Mouse (Mus musculus) neural tube, embryonic 11.5 days (tissue): ENCODE measurements around the gene Gm19426. TPM values are rescaled to one million over a fixed set of nuclear protein-coding genes. Genes with fewer than 3 reads are reported as not detected.
A peak's percentile ranks its signal among the peaks of the same experiment; 100 is the strongest.

Source experiments
- ATAC-seq: fragments of 200-750 bp; cut with Nextera tagmentation; 2 replicates; pipeline ENCODE4 v1.8.0; 2017; ENCODE audit warnings: moderate number of reproducible peaks, mild to moderate bottlenecking, moderate TSS enrichment, moderate library complexity; ENCODE audit not compliant: insufficient read depth, low FRiP score, low TSS enrichment
- DNase-seq: peaks from one replicate; pipeline ENCODE4 v3.0.0-alpha.2; 2015; ENCODE audit warnings: low spot score
- H3K27ac ChIP-seq: fragments of 300-500 bp; sonication (generic); 2 replicates; pipeline ENCODE4 v1.5.1; 2014; ENCODE audit warnings: low read depth, mild to moderate bottlenecking, low read length
- H3K27me3 ChIP-seq: fragments of 300-500 bp; sonication (generic); 2 replicates; pipeline ENCODE4 v1.6.1; 2014; ENCODE audit warnings: mild to moderate bottlenecking, low read length, mixed read lengths; ENCODE audit not compliant: control insufficient read depth, insufficient read depth
- H3K36me3 ChIP-seq: fragments of 300-500 bp; sonication (generic); 2 replicates; pipeline ENCODE4 v1.6.1; 2014; ENCODE audit warnings: mild to moderate bottlenecking, low read length, moderate library complexity, mixed read lengths; ENCODE audit not compliant: control insufficient read depth, insufficient read depth
- H3K4me1 ChIP-seq: fragments of 300-500 bp; sonication (generic); 2 replicates; pipeline ENCODE4 v1.6.1; 2014; ENCODE audit warnings: low read length, mixed read lengths; ENCODE audit not compliant: control insufficient read depth, insufficient read depth
- H3K4me2 ChIP-seq: fragments of 300-500 bp; sonication (generic); 2 replicates; pipeline ENCODE4 v1.6.1; 2014; ENCODE audit warnings: low read depth, mild to moderate bottlenecking, moderate library complexity
- H3K4me3 ChIP-seq: fragments of 300-500 bp; sonication (generic); 2 replicates; pipeline ENCODE4 v1.5.1; 2014; ENCODE audit warnings: low read depth, low read length
- H3K9ac ChIP-seq: fragments of 300-500 bp; sonication (generic); 2 replicates; pipeline ENCODE4 v1.6.1; 2014; ENCODE audit warnings: mild to moderate bottlenecking, low read length
- H3K9me3 ChIP-seq: fragments of 300-500 bp; sonication (generic); 2 replicates; pipeline ENCODE4 v1.6.1; 2016; ENCODE audit warnings: low read length; ENCODE audit not compliant: control insufficient read depth
- WGBS: fragments of 180-500 bp; shearing (Covaris S2); extraction: QIAGEN DNeasy Blood & Tissue Kit; methylation state at CpG from one replicate; pipeline ENCODE4 v1.1.7; 2014; 5-methylcytosine and 5-hydroxymethylcytosine counted together
- polyA plus RNA-seq: library from polyadenylated mRNA; unstranded; fragments of >200 nt; fragmentation: Nextera tagmentation; extraction: Ambion mirVana; gene quantifications from 2 replicates; pipeline ENCODE4 v1.2.1, GENCODE M21; 2014

Gm19426 gene
- polyA plus RNA-seq, 1 experiment from 2014 or later: 4.5 TPM

DNA sequence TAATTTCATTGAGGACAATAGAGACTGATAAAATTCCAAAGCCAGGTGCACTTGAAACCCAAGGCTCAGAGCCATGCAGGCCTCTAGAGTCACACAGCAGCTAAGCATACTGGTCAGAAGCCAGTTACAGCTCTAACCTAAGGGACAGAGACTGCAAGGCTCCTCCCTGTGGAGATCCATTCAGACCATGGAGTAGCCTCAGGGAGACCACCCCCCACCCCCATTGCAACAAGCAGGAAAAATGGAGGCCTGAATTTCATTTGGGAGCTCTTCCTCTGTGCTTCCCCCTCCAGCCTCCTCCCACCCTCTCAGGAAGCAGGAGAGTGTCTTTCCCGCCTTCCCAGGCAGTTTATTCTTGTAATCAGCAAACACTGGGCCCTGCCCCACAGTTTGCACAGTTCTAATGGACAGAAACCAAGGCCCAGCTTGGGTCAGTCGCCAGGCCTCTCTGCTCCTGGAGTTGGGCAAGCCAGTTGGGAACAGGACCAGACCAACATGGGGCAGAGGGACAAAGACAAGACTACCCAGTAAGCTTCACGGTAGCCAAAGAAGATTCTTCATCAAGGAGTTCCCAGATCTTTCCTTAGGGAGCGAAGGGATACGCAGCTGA lies 1.5 kb downstream of the Gm19426 start:
- peak overlapping the region; percentile 96 for H3K4me2 ChIP-seq
- H3K9ac ChIP-seq: peak overlapping the region; percentile 98
- 3% methylated on average over 5 of the region's 5 CpGs for WGBS

DNA sequence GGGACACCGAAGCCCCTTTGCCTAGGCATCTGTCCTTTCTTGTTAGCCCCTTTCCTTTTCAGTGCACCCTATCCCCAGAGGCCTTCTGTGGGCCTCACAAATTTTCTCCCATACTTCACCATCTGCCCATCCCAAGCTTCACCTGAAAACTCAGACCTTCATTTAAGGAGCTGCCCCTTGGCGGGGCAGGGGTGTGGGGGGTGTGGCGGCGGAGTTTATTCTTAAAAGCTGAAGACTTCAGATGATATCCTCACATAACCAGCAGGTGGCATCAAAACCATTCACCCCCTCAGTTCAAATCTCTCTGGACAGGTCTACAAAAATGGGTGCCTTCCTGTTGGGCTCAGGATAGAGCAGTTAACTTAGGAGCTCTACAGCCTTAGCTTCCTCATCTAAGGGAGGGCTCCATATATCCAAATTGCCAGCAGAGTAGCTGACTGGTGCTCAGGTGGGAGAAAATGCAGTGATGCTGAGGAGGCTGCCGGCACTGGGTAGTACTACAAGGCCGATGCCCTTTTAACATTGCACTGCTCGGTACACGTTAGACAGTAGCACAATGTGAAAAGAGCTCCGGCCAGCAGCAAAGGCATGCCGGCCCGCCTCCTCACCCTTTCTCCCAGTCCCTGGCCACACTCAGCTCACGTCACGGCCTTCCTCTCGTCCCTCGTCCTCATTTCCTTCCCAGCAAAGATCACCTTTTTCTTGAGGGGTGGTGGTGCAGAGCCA lies 2.7 kb downstream of the Gm19426 start:
- H3K4me3 ChIP-seq: 0 out of 2 replicates have a peak overlapping the region, but pooled peaks have one; percentile 69
- peaks cover 49% of the 10 kb centered on the region for H3K4me1 ChIP-seq
- 81% methylated on average over 15 of the region's 15 CpGs for WGBS
- H3K27me3 ChIP-seq: no peaks in the 10 kb centered on the region
- H3K9me3 ChIP-seq: no peaks in the 10 kb centered on the region
- H3K27ac ChIP-seq: 0 out of 2 replicates have a peak overlapping the region, but pooled peaks have one; percentile 98
- 0 out of 2 replicates have a peak, but pooled peaks cover 3% of the 10 kb centered on the region for H3K36me3 ChIP-seq
- H3K9ac ChIP-seq: no peak overlapping the region; the same call in 1 of the 2 replicates
- ATAC-seq: no peak
- DNase-seq: peak; percentile 30
- H3K4me2 ChIP-seq: peak overlapping the region; percentile 96

More for the DNA sequence above, 1.5 kb downstream of the Gm19426 start:
- no peaks in the 10 kb centered on the region for H3K27me3 ChIP-seq
- 0 out of 2 replicates have a peak, but pooled peaks cover 3% of the 10 kb centered on the region for H3K36me3 ChIP-seq
- no peak; the same call in 1 of the 2 replicates for ATAC-seq
- peak overlapping the region; percentile 69 for H3K4me3 ChIP-seq
- no peak for DNase-seq
- peaks cover 41% of the 10 kb centered on the region for H3K4me1 ChIP-seq
- peak overlapping the region; percentile 98 for H3K27ac ChIP-seq
- no peaks in the 10 kb centered on the region for H3K9me3 ChIP-seq

DNA sequence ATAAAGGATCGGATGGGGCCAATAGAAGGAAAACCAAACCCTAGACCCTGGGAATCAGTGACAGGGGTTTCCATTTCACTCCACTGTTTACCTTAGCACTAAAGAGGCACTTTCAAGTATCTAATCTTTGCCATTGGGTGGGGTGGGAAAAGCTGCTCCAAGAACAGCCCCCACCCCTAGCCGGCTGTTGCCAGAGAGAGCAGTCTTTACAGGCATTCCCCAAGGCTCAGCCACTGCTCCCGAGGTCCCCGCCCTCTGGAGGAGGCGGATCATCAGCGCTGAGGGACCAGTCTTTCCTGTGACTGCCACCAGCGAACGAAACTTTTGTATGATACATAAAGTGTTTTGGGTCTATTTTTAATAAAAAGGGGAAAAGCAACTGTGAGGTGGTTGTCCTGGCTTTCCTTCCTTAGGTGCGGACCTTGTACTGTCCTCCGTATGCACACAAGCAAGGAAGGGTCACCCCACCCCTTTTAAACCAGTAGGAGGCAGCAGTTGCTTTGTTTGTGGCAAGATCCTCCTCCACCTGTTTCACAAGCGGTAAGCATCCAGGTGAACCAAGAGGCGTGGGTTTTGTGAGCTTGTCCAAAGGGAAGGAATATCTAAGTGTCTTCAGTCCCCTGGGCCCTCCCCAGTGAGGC lies 5.1 kb downstream of the Gm19426 start:
- peak; percentile 54 for DNase-seq
- Histone ChIP-seq H3K27ac (0 out of 2 replicates have a peak overlapping the region, but pooled peaks have one; percentile 44), H3K9me3 (no peaks in the 10 kb centered on the region), H3K9ac (peak overlapping the region; percentile 36; the same call in 1 of the 2 replicates), H3K36me3 (0 out of 2 replicates have a peak, but pooled peaks cover 3% of the 10 kb centered on the region), H3K27me3 (no peaks in the 10 kb centered on the region), H3K4me3 (peak overlapping the region; percentile 15; the same call in 1 of the 2 replicates), H3K4me2 (peak overlapping the region; percentile 31), H3K4me1 (peaks cover 59% of the 10 kb centered on the region)
- ATAC-seq: no peak
- 1% methylated on average over 12 of the region's 12 CpGs for WGBS

DNA sequence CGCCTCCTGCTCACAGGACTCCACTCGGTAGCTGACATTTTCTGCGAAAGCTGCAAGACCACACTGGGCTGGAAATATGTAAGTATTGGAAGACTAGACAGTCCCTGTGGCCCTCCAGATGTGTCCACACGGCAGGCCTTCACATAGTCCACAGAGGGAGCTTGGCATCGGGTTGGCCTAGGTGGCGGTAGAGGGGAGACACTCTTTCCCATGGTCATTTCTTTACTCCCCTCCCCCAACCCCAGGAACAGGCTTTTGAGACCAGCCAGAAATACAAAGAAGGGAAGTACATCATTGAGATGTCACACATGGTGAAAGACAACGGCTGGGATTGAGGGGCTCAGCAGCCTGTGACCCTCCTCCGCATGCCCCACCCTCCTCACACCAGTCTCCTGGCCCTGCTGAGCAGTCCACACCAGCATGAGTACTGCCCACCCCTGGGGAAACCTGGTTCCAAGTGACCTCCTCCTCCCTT lies 6.0 kb downstream of the Gm19426 start:
- Histone ChIP-seq H3K36me3 (0 out of 2 replicates have a peak, but pooled peaks cover 3% of the 10 kb centered on the region), H3K4me1 (peaks cover 59% of the 10 kb centered on the region), H3K4me3 (peak overlapping the region; percentile 1; the same call in 1 of the 2 replicates), H3K27me3 (no peaks in the 10 kb centered on the region), H3K9ac (peak overlapping the region; percentile 36), H3K27ac (peak overlapping the region; percentile 60), H3K4me2 (peak overlapping the region; percentile 31), H3K9me3 (no peaks in the 10 kb centered on the region)
- 9% methylated on average over 8 of the region's 8 CpGs for WGBS
- ATAC-seq (peak; percentile 20; the same call in 1 of the 2 replicates), DNase-seq (peak; percentile 63)

DNA sequence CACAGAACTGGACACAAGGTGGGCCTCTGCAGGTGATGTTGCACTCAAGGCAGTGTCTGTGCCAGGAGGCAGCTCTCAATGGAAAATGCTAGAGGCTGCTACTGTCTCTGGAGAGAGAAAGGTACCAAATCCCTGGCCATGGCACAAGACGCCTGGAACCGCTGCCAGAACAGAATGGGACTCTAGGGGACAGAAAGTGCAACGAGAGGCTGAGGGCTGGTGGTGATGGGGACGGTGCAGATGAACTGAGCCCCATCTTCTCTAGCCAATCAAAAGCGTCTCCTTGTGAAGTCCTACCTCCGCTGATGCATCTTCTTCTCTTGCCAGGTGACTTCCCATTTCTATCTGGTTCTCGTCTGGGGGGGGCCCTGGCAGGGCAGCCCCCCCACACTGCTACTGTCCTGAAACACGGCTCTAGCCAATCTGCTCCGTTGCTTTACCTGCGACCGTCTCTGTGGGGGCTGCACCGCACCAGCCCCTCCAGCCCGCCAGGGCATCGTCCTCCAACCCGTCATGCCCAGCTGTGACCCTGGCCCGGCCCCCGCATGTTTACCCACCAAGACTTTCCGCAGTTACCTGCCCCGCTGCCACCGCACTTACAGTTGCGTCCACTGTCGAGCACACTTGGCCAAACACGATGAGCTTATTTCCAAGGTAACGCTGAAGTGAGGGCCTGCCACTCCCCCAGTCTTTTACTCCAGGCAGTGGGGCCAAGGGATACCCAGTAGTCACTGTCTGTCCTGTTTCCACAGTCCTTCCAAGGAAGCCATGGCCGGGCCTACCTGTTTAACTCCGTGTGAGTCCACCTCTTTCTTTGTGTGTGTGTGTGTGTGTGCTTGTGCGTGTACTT lies 6.9 kb downstream of the Gm19426 start:
- WGBS: 7% methylated on average over 27 of the region's 27 CpGs
- DNase-seq (peak; percentile 37), ATAC-seq (no peak)
- no peaks in the 10 kb centered on the region for H3K9me3 ChIP-seq
- H3K27me3 ChIP-seq: no peaks in the 10 kb centered on the region
- 0 out of 2 replicates have a peak, but pooled peaks cover 3% of the 10 kb centered on the region for H3K36me3 ChIP-seq
- H3K27ac ChIP-seq: no peak overlapping the region
- 0 out of 2 replicates have a peak overlapping the region, but pooled peaks have one; percentile 30 for H3K9ac ChIP-seq
- H3K4me1 ChIP-seq: peaks cover 54% of the 10 kb centered on the region
- H3K4me3 ChIP-seq: 0 out of 2 replicates have a peak overlapping the region, but pooled peaks have one; percentile 9
- peak overlapping the region; percentile 74 for H3K4me2 ChIP-seq

DNA sequence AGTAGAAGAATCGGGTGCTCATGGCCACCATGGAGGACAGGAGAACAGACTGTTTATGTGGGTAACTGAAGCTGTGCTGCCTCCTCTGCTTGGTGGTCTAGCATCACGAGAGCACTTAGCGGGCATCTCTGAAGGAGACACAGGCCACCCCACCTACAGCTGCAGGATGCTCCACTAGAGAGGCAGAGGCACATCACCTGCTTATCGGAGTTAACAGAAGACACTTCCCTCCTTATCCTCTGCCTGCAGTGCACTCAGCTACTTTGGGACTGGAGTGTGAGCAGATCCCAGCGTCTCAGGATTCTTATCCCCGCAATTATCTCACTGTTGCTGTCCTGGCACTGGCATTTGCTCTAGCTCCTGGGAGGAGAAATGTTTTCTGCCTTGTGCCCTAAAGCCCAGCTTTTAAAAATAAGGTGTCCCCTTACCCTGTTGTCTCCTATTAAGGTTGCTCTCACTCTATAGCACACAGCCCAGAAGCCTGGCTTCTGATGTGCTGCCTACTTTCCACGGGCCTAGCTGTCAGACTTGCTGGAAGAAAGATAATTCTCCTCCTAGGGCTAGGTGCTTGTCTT lies 8.0 kb downstream of the Gm19426 start:
- 0 out of 2 replicates have a peak, but pooled peaks cover under 1% of the 10 kb centered on the region for H3K36me3 ChIP-seq
- DNase-seq (peak; percentile 21), ATAC-seq (no peak)
- no peaks in the 10 kb centered on the region for H3K9me3 ChIP-seq
- peak overlapping the region; percentile 47 for H3K4me3 ChIP-seq
- peaks cover 43% of the 10 kb centered on the region for H3K4me1 ChIP-seq
- WGBS: 24% methylated on average over 7 of the region's 7 CpGs
- peak overlapping the region; percentile 74 for H3K4me2 ChIP-seq
- peak overlapping the region; percentile 31; the same call in 1 of the 2 replicates for H3K27ac ChIP-seq
- H3K9ac ChIP-seq: peak overlapping the region; percentile 80
- no peaks in the 10 kb centered on the region for H3K27me3 ChIP-seq

DNA sequence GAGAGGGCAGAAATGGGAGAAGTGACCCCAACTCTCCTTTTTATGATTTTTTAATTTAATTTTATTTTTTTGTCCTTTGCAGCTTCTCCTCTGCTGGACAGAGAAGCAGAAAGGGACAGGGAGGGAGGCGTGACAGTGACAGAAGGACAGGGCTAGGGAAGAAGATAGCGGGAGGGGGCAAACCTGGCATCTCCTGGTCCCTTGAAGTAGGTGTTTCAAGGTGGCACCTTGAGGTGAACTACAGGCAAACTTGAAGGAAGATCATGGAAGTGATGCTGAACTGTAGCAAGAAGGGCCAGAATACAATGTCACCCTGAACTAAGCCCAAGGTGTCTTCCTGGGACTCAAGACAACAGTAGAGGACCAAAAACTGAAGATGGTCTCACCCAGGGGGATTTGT lies 8.5 kb downstream of the Gm19426 start:
- H3K27me3 ChIP-seq: no peaks in the 10 kb centered on the region
- no peak for DNase-seq
- no peaks in the 10 kb centered on the region for H3K36me3 ChIP-seq
- H3K9ac ChIP-seq: peak overlapping the region; percentile 80
- no peaks in the 10 kb centered on the region for H3K9me3 ChIP-seq
- ATAC-seq: no peak
- H3K27ac ChIP-seq: peak overlapping the region; percentile 31; the same call in 1 of the 2 replicates
- 0% methylated on average over 2 of the region's 2 CpGs for WGBS
- H3K4me2 ChIP-seq: peak overlapping the region; percentile 74
- peaks cover 39% of the 10 kb centered on the region for H3K4me1 ChIP-seq
- H3K4me3 ChIP-seq: peak overlapping the region; percentile 47
